Mouse (Mus musculus) lung, embryonic 15.5 days (tissue): Measurements from ENCODE around the gene Tshz2. TPM values are rescaled to one million over a fixed set of nuclear protein-coding genes. Genes with fewer than 3 reads are reported as not detected.

Source experiments
- ATAC-seq: fragments of 200-750 bp; cut with Nextera tagmentation; 2 replicates; pipeline ENCODE4 v1.8.0; 2017; ENCODE audit warnings: moderate number of reproducible peaks, borderline replicate concordance; ENCODE audit not compliant: low FRiP score, low TSS enrichment; ENCODE audit errors: extremely low read depth
- H3K27ac ChIP-seq: fragments of 300-500 bp; sonication (generic); 2 replicates; pipeline ENCODE4 v1.5.1; 2015; ENCODE audit warnings: moderate library complexity, mild to moderate bottlenecking, inconsistent platforms
- H3K27me3 ChIP-seq: fragments of 300-500 bp; sonication (generic); 2 replicates; pipeline ENCODE4 v1.6.1; 2015; ENCODE audit warnings: inconsistent platforms
- H3K36me3 ChIP-seq: fragments of 300-500 bp; sonication (generic); 2 replicates; pipeline ENCODE4 v1.6.1; 2015; ENCODE audit warnings: inconsistent platforms
- H3K4me1 ChIP-seq: fragments of 300-500 bp; sonication (generic); 2 replicates; pipeline ENCODE4 v1.6.1; 2015; ENCODE audit warnings: inconsistent platforms
- H3K4me2 ChIP-seq: fragments of 300-500 bp; sonication (generic); 2 replicates; pipeline ENCODE4 v1.6.1; 2015; ENCODE audit warnings: inconsistent platforms, mild to moderate bottlenecking, moderate library complexity
- H3K4me3 ChIP-seq: fragments of 300-500 bp; sonication (generic); 2 replicates; pipeline ENCODE4 v1.5.1; 2015; ENCODE audit warnings: mild to moderate bottlenecking, inconsistent platforms
- H3K9ac ChIP-seq: fragments of 300-500 bp; sonication (generic); 2 replicates; pipeline ENCODE4 v1.6.1; 2015; ENCODE audit warnings: inconsistent platforms
- H3K9me3 ChIP-seq: fragments of 300-500 bp; sonication (generic); 2 replicates; pipeline ENCODE4 v1.6.1; 2016; ENCODE audit warnings: inconsistent platforms
- WGBS: fragments of 180-500 bp; shearing (Covaris S2); methylation state at CpG from one replicate; pipeline ENCODE4 v1.1.7; 2015; 5-methylcytosine and 5-hydroxymethylcytosine counted together
- polyA plus RNA-seq: library from polyadenylated mRNA; unstranded; fragments of >200 nt; fragmentation: Nextera tagmentation; extraction: Ambion mirVana; gene quantifications from 2 replicates; pipeline ENCODE4 v1.2.1, GENCODE M21; 2015

The Tshz2 gene
- polyA plus RNA-seq, 1 experiment from 2014 or later: 7.5 TPM

DNA sequence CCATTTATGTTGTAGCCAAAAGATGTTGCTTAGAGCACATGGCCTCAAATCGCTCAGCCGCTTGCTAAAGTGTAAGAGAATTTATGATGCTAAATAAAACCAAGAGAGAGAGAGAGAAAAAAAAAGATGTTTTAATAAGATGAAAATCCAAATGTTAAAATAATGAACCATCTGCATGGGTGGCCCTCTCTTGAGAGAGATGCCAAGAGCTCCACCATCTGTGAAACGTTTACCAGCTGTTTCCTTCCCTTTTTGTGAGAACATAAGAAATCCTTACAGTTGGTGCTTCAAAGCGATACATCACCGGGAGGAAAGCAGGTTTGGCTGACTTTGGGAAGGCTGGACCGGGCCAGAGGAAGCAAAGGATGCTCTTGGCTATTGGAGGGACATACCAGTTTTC, 32.6 kb upstream of the Tshz2 start:
- Histone ChIP-seq H3K4me1 (peaks cover 14% of the 10 kb centered on the region), H3K4me3 (no peak overlapping the region), H3K9me3 (no peaks in the 10 kb centered on the region), H3K4me2 (no peak overlapping the region), H3K27ac (no peak overlapping the region), H3K27me3 (no peaks in the 10 kb centered on the region), H3K36me3 (no peaks in the 10 kb centered on the region), H3K9ac (no peak overlapping the region)
- ATAC-seq: peak; percentile 43; the same call in 1 of the 2 replicates
- WGBS: 31% methylated on average over 6 of the region's 6 CpGs

DNA sequence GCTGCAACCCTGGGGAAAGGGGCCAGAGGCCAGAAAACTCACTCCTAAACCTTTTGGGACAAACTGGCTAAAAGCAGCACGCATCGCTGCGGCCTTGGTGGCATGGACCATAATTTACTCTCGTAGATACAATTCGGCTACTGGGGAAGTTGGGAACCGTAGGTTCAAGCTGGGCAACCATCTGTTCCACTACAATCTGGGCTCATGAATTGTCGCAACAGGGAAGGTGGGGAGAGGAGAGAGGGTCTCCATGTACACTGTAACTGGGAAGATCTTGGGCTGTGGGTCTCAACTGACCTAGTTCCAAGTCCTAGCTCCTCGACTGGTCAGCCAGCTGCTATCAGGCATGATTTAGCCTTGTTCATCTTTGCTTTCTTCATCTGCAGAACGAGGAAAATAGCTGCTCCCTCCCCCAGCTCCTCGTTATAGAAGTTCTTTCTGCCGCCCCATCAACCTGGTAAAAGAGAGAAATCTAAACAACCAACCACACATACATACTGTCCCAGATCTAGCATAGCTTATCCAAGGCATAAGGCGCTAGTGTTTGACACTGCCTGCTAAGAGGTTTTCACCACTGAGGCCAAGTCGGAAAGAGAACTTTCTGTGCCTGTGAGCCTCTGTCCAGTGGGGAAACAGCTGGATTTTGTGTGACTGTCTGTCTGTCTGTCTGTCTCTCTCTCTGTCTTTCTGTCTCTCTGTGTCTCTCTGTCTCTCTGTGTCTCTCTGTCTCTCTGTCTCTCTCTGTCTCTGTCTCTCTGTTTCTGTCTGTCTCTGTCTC, 25.7 kb upstream of the Tshz2 start:
- Histone ChIP-seq H3K4me2 (no peak overlapping the region), H3K4me1 (peaks cover 37% of the 10 kb centered on the region), H3K36me3 (no peaks in the 10 kb centered on the region), H3K9me3 (no peaks in the 10 kb centered on the region), H3K4me3 (no peak overlapping the region), H3K27me3 (no peaks in the 10 kb centered on the region), H3K27ac (peak overlapping the region; percentile 39; the same call in 1 of the 2 replicates), H3K9ac (no peak overlapping the region)
- ATAC-seq: no peak
- 65% methylated on average over 13 of the region's 13 CpGs for WGBS

DNA sequence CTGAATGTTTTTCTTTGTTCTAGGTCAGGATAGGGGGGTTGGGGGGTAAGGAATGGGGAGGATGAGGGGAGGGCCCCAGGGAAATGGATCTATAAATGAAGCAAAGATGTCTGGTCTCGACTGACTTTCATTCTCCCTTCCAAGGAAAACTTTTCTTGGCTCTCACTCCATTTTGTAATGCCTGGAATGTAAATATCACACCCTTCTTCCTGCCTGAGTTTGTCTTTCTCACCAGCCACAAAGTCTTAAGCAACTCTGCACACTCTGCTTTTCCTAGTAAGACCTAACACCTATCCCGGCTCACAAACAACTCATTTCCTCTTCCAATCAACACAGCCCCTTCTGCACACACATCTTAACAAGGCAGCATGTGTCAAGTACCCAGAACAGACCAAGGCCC, 25.0 kb upstream of the Tshz2 start:
- WGBS: 3% methylated on average over 2 of the region's 2 CpGs
- Histone ChIP-seq H3K4me3 (no peak overlapping the region), H3K9me3 (no peaks in the 10 kb centered on the region), H3K27me3 (no peaks in the 10 kb centered on the region), H3K36me3 (no peaks in the 10 kb centered on the region), H3K4me1 (peaks cover 37% of the 10 kb centered on the region), H3K27ac (peak overlapping the region; percentile 71), H3K4me2 (no peak overlapping the region), H3K9ac (no peak overlapping the region)
- peak; percentile 75; the same call in 1 of the 2 replicates for ATAC-seq

DNA sequence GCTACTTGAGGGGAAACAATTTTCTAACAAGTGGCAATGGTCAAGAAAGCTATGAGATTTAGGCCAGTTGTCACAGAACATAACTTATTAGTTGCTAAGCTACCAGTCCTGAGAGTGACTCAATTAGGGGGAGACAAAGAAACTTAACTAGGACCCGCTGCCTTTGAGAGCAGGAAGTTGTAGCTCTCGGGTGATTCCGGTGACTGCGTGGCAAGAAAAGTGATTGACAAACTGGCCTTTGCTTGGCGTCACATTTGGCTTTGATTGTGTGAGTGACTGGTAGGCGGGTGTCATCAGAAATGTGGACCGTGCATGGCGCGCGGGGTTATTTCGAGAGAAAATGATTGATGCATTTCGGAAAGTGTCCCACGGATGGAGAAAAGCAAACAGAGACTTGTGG, 22.9 kb upstream of the Tshz2 start:
- no peaks in the 10 kb centered on the region for H3K36me3 ChIP-seq
- no peak overlapping the region for H3K27ac ChIP-seq
- peaks cover 37% of the 10 kb centered on the region for H3K4me1 ChIP-seq
- no peak for ATAC-seq
- no peak overlapping the region for H3K9ac ChIP-seq
- no peak overlapping the region for H3K4me3 ChIP-seq
- H3K9me3 ChIP-seq: no peaks in the 10 kb centered on the region
- H3K27me3 ChIP-seq: no peaks in the 10 kb centered on the region
- 14% methylated on average over 13 of the region's 13 CpGs for WGBS
- H3K4me2 ChIP-seq: peak overlapping the region; percentile 37

DNA sequence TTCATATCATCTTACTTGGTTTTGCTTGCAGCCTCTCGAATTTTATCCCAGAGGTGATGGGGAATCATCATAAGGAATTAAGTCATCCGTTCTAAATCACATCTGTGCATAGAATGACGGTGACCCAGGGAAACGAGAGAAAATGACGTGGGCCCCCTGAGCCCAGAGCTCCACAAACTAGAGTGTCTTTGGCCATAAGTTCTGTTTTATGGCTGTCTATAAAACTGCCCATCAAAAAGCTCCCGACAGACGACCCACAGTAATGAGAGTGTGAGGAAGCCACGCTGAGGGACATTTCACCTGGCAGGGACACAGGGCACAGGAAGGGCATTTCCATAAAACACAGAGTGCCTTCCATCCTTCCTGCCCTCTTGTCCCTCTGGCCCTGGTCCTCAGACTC, 21.9 kb upstream of the Tshz2 start:
- Histone ChIP-seq H3K4me1 (peaks cover 37% of the 10 kb centered on the region), H3K9me3 (no peaks in the 10 kb centered on the region), H3K9ac (no peak overlapping the region), H3K27me3 (no peaks in the 10 kb centered on the region), H3K27ac (no peak overlapping the region), H3K4me3 (no peak overlapping the region), H3K4me2 (no peak overlapping the region), H3K36me3 (no peaks in the 10 kb centered on the region)
- WGBS: 81% methylated on average over 8 of the region's 8 CpGs
- ATAC-seq: no peak

DNA sequence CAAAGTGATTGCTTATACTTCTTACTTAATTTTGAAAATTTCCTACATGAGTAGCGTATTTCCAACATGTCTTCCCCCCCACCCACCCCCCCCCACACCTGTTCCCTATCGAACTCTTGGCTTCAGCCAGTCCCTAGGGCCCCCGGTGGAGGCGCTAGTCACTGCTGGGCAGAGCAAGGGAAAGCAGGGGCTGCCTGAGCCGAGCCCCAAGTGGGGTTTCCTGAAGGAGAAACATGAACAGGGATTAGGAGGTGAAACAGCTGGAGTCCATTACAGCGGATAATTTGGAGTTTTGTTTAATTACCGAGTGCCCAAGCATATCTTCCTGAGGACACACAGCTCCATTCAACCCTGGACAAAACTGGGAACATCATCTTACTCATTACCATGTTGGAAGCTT, 21.3 kb upstream of the Tshz2 start:
- Histone ChIP-seq H3K36me3 (no peaks in the 10 kb centered on the region), H3K4me3 (no peak overlapping the region), H3K9ac (no peak overlapping the region), H3K27me3 (no peaks in the 10 kb centered on the region), H3K9me3 (no peaks in the 10 kb centered on the region), H3K27ac (no peak overlapping the region), H3K4me1 (peaks cover 37% of the 10 kb centered on the region), H3K4me2 (no peak overlapping the region)
- ATAC-seq: no peak
- WGBS: 43% methylated on average over 7 of the region's 7 CpGs

DNA sequence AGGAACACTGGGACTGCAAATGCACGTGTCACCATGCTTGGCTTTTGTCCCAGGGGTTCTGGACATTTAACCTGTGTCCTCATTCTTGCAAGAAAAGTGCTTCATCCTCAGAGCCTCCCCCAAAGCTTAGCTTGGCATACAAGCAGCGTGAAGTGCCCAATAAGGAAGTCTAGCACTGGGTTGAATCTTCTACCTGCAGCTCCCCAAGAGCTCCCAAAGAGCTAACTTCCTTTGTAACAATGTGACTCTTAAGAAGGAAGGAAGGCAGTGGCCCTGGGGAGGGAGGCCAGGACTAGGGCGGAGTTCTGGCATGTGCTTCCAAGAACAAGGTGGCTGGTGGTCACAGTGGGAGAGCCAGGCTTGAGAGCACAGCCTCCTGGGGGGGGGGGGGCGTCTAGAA, 18.1 kb upstream of the Tshz2 start:
- Histone ChIP-seq H3K4me1 (peaks cover 11% of the 10 kb centered on the region), H3K4me2 (no peak overlapping the region), H3K9ac (no peak overlapping the region), H3K27me3 (no peaks in the 10 kb centered on the region), H3K36me3 (no peaks in the 10 kb centered on the region), H3K4me3 (no peak overlapping the region), H3K27ac (no peak overlapping the region), H3K9me3 (no peaks in the 10 kb centered on the region)
- WGBS: 40% methylated on average over 4 of the region's 4 CpGs
- ATAC-seq: no peak

DNA sequence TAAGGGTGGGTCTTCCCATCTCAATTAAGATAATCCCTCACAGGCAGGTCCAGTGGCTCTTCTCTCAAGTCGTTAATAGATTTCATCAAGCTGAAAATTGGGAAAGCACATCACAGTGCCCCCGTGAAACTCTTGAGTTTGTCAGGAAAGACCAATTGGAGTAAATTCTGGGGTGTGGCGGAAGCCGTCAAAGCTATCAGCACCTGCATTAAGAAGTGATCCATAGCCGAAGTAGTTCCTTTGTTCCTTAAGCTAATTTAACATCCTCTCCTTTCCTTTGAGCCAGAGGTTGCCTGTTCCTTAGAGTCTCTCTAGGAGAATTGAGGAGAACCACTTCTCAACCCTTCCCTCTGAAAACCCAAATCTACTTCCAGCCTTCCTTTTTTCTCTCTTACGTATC, 16.8 kb upstream of the Tshz2 start:
- Histone ChIP-seq H3K27ac (no peak overlapping the region), H3K36me3 (no peaks in the 10 kb centered on the region), H3K4me1 (peaks cover 7% of the 10 kb centered on the region; the same call in 1 of the 2 replicates), H3K9ac (no peak overlapping the region), H3K4me2 (no peak overlapping the region), H3K4me3 (no peak overlapping the region), H3K27me3 (no peaks in the 10 kb centered on the region), H3K9me3 (no peaks in the 10 kb centered on the region)
- WGBS: 81% methylated on average over 6 of the region's 6 CpGs
- ATAC-seq: no peak

DNA sequence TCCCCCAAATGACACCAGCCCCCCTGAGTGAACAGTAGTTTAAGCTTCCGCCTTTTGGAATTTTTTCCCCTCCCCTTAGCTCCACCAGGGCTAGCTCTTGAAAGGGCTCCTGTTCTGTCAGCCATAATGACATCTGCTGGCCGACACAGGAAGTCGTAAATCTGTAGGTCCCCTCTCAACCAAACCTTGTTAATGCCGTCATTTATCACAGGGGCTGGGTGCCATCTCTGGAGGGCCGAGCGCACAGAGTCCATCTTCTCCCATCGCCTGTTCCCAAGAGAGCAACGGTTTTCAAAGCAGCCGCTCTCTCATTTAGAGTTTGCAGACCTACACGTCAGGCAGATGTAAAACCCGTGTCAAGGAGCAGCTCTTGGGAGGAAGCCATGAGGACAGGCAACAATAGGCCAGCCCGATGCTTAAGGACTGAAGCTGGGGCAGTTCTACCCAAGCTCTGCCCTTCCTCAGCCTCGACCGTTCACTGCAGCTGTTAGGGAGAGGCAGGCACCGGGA, 11.6 kb upstream of the Tshz2 start:
- Histone ChIP-seq H3K27ac (no peak overlapping the region), H3K36me3 (no peaks in the 10 kb centered on the region), H3K4me2 (peak overlapping the region; percentile 47), H3K9me3 (no peaks in the 10 kb centered on the region), H3K4me3 (peak overlapping the region; percentile 9), H3K27me3 (no peaks in the 10 kb centered on the region), H3K9ac (no peak overlapping the region), H3K4me1 (peaks cover 18% of the 10 kb centered on the region; the same call in 1 of the 2 replicates)
- WGBS: 19% methylated on average over 15 of the region's 15 CpGs
- peak; percentile 50; the same call in 1 of the 2 replicates for ATAC-seq

DNA sequence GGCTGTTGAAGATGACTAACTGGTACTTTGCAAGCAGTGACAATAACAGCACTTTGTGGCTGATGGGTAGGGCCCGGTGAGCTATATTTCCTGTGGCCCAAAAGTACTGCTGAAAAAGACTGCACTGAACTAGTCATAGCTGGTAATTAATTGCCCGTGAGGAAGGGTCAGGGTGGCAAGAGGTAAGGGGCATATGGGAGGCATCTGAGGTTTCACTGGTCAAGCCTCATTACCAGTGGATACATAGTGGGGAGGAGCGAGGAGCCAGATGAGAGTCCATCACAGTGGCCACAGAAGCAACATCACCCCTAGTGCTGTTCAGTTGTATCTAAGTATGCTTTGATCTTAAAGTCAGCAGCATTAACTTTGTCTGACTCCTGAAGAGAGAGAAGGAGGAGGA, 2.7 kb upstream of the Tshz2 start:
- WGBS: 86% methylated on average over 3 of the region's 3 CpGs
- Histone ChIP-seq H3K27me3 (no peaks in the 10 kb centered on the region), H3K36me3 (no peaks in the 10 kb centered on the region), H3K9me3 (no peaks in the 10 kb centered on the region), H3K4me2 (no peak overlapping the region), H3K9ac (no peak overlapping the region), H3K4me3 (no peak overlapping the region), H3K27ac (no peak overlapping the region), H3K4me1 (peaks cover 7% of the 10 kb centered on the region; the same call in 1 of the 2 replicates)
- ATAC-seq: no peak

DNA sequence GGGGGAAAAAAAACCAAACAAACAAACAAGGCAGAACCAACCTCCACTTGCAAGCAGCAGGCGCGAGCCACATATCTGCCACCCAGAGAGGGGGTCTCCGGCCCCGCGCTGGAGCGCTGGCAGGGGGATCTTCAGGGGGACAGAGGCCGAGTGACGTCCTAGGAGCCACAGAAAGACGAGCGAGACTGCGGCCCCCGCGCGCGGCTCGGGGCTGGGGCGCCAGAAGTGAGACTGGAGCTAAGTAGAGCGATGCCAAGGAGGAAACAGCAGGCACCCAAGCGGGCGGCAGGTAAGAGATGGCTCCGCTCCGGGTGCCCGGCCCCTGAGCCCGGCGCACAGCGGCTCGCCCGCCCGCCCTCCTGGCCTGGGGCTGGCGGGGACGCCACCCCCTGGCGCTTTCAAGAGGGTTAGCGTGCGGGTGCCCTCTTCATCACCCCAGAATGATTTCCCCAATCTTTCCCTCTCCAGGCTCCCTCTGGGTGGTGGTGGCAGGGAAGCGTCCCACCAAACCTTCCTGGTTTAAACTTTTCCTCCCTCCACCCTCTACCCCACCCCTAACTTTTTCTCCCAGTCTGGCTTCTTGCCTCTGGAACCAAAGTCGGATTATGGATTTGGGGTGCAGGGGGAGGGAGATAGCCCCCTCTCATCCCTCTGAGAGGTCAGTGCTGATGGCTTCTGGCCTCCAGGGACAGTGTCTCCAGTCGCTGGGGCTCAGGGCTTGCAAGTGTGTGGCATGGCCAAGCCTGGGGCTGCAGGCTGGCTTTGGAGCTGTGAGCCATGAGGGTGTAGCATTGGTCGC, 877 bp downstream of the Tshz2 start:
- H3K4me3 ChIP-seq: peak overlapping the region; percentile 59
- under 1% methylated on average over 38 of the region's 38 CpGs for WGBS
- ATAC-seq: peak; percentile 23; the same call in 1 of the 2 replicates
- peak overlapping the region; percentile 85 for H3K4me2 ChIP-seq
- no peaks in the 10 kb centered on the region for H3K9me3 ChIP-seq
- H3K9ac ChIP-seq: peak overlapping the region; percentile 67
- H3K36me3 ChIP-seq: no peaks in the 10 kb centered on the region
- peaks cover 7% of the 10 kb centered on the region; the same call in 1 of the 2 replicates for H3K4me1 ChIP-seq
- no peaks in the 10 kb centered on the region for H3K27me3 ChIP-seq
- H3K27ac ChIP-seq: peak overlapping the region; percentile 78
